Mouse (Mus musculus): ENCODE measurements around the gene Cd300lb.

DNA sequence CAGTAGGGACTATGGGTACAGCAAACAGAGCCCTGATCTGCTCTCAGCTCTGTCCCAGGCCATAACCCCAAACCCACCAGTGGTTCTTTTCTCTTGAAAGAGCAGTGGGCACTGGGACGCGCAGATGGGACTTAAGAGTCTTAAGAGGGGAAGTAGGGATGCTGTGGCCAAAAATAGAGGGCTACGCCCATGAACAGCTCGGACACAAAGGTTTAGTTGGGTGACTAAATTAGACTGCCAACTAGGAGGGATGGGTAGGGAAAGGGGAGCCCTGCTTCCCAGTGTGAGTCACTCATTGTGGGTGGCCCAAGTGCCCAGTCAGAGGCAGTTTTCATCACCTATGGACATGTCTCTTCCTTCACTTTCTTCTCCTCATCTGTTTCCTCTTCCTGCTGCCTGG lies 31.0 kb downstream of the Cd300lb start:
- TF ChIP-seq CTCF (IDR thresholded peaks at IDR 0.05; ENCODE audit: low read depth) (no peak), EP300 (IDR thresholded peaks at IDR 0.05; ENCODE audit: low read depth) (no peak)

Data from heart, postnatal 0 days (tissue).